Mouse (Mus musculus) CD8-positive naive resting alpha-beta T cell, adult 57 days (primary cell): ENCODE measurements around the gene Nadk2. TPM values are rescaled to one million over a fixed set of nuclear protein-coding genes. Genes with fewer than 3 reads are reported as not detected.

ENCODE experiments used
- total RNA-seq: library from RNA; stranded (reverse); gene quantifications from one replicate; pipeline ENCODE4 v1.2.4, GENCODE M21; 2023

The Nadk2 gene
- total RNA-seq, result 20.1 TPM

DNA sequence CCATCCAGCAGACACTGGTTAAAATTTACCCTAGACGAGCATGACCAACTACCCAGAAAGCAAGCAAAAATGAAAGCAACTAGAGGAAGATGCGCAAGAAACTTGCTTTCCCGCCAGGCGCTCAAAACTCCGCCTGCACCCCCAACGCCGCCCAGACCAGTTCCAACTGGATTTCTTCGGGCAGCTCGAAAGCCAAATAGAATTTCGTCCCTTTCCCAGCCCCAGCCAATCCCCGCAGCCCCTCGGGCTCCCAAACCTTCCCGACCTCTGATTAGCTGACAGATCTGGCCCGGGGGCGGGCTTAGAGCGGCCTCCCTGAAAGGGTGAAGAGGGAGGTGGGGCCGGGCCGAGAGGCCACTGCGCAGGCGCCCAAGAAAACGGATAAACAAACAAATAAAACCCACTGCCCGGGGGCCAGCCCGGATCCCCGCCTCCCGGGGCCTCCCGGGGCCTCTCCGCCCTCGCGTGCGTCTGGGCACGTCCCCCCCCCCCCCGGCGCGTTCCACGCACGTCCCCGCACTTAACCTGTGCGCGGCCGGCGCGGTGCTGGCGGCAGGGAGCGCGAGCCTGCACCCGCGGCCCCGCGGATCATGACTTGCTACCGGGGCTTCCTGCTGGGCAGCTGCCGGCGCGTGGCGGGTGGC is at the start of gene Nadk2:
Nadk2 (plus strand) TSS at position 349 of the 644 bp plus-strand sequence.

DNA sequence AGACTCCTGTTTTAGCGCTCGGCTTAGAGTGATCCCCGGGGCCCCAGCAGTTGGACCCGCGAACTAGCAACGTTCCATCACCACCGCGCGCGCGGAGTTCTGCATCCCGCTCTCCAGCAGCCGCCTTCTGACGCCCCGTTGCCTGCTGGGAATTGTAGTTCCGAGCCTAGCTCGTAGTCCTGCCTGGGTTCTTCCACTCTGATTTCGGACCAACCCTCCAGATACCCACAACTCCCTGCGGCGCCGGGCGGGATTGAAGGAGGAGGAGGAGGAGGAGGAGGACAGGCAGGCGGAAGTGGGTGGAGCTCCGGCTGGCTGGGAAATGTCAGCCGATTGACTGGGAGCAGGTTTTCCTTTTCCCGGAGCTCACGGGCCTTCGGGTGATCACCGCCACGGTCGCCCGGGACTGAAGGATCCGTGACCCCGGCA is 69.2 kb downstream of the Nadk2 start, which contains the start of gene Lmbrd2:
Lmbrd2 (plus strand) TSS at position 299 of the 429 bp plus-strand sequence.

DNA sequence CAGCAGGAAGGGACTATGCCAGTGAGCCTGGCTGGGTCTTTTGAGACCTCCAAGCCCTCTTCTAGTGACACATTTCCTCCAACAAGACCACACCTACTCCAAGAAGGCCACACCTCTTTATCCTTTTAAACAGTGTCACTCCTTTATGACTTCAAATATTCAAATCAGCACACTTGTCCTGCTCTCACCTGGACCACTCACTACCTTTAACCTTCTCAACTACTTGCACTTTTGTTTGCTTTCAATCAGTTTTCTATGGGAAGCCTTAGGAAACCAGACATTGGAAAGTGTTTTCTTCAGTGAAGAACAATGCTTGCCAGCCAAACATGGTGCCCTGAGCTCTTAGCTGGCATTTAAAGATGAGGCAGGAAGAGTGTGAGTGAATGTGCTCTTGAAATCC is 84.3 kb downstream of the Nadk2 start, which contains the start of gene Skp2:
Skp2 (minus strand) TSS at position 101 of the 400 bp plus-strand sequence.

Other genes with a start within 250 kb of the Nadk2 start
- not detected for gene Ranbp3l, start 103.3 kb upstream of the Nadk2 start, total RNA-seq
- 10.9 TPM for gene Lmbrd2, start 69.3 kb downstream of the Nadk2 start, total RNA-seq
- 2.8 TPM for gene Skp2, start 84.2 kb downstream of the Nadk2 start, total RNA-seq
- not detected for gene Ugt3a1, start 205.6 kb downstream of the Nadk2 start, total RNA-seq